Mouse (Mus musculus): ENCODE measurements around the gene Olfr1276.

Olfr1276 gene

GRCm38 (mm10) chr2:111254216-111254615, at the start of gene Olfr1276:
Gene Olfr1276, plus strand, starts transcription at chr2:111254516.
- in situ Hi-C loops (cut with MboI; ENCODE audit: low sequenced_read_pairs): no loop called here

- in situ Hi-C loops (cut with MboI; ENCODE audit: low sequenced_read_pairs): no loop called here
These were observed 24.8 kb upstream of the Olfr1276 start, which contains the start of gene 4930430A15Rik for GRCm38 (mm10) chr2:111229502-111229901. Gene 4930430A15Rik, minus strand, starts transcription at chr2:111229602.

GRCm38 (mm10) chr2:111235186-111235585, 19.1 kb upstream of the Olfr1276 start, which contains the start of gene Olfr1275:
Gene Olfr1275, minus strand, starts transcription at chr2:111235286.
- in situ Hi-C loops (cut with MboI; ENCODE audit: low sequenced_read_pairs): no loop called here

GRCm38 (mm10) chr2:111274006-111274405, 19.7 kb downstream of the Olfr1276 start, which contains the start of gene Olfr1277:
Gene Olfr1277, minus strand, starts transcription at chr2:111274106.
- in situ Hi-C loops (cut with MboI; ENCODE audit: low sequenced_read_pairs): no loop called here

- in situ Hi-C loops (cut with MboI; ENCODE audit: low sequenced_read_pairs): no loop called here
These were observed 35.5 kb downstream of the Olfr1276 start, which contains the start of gene Olfr1278 for GRCm38 (mm10) chr2:111289836-111290235. Gene Olfr1278, plus strand, starts transcription at chr2:111290136.

GRCm38 (mm10) chr2:111298541-111298940, 44.2 kb downstream of the Olfr1276 start:
- in situ Hi-C loops (cut with MboI; ENCODE audit: low sequenced_read_pairs): no loop called here

GRCm38 (mm10) chr2:111300374-111300773, 46.1 kb downstream of the Olfr1276 start, which contains the start of gene Olfr1279:
Gene Olfr1279, plus strand, starts transcription at chr2:111300635.
- in situ Hi-C loops (cut with MboI; ENCODE audit: low sequenced_read_pairs): no loop called here

Data from CH12F3 (cell line).